Mouse (Mus musculus) stomach, embryonic 15.5 days (tissue): Measurements from ENCODE around the gene Nupl2. TPM values are rescaled to one million over a fixed set of nuclear protein-coding genes. Genes with fewer than 3 reads are reported as not detected.

Experiments used
- ATAC-seq: fragments of 200-750 bp; cut with Nextera tagmentation; 2 replicates; pipeline ENCODE4 v1.8.0; 2017; ENCODE audit warnings: low read depth, moderate number of reproducible peaks, moderate TSS enrichment; ENCODE audit not compliant: insufficient read depth, low FRiP score
- H3K27ac ChIP-seq: fragments of 300-500 bp; sonication (generic); 2 replicates; pipeline ENCODE4 v1.5.1; 2015; ENCODE audit warnings: mild to moderate bottlenecking, inconsistent platforms
- H3K27me3 ChIP-seq: fragments of 300-500 bp; sonication (generic); replicated peaks from 2 replicates; pipeline ENCODE4 v1.6.1; 2015; ENCODE audit warnings: inconsistent platforms
- H3K36me3 ChIP-seq: fragments of 300-500 bp; sonication (generic); 2 replicates; pipeline ENCODE4 v1.6.1; 2015; ENCODE audit warnings: inconsistent platforms
- H3K4me1 ChIP-seq: fragments of 300-500 bp; sonication (generic); 2 replicates; pipeline ENCODE4 v1.6.1; 2015; ENCODE audit warnings: inconsistent platforms
- H3K4me2 ChIP-seq: fragments of 300-500 bp; sonication (generic); 2 replicates; pipeline ENCODE4 v1.6.1; 2015; ENCODE audit warnings: mild to moderate bottlenecking, inconsistent platforms
- H3K4me3 ChIP-seq: fragments of 300-500 bp; sonication (generic); replicated peaks from 2 replicates; pipeline ENCODE4 v1.5.1; 2015; ENCODE audit warnings: inconsistent platforms
- H3K9ac ChIP-seq: fragments of 300-500 bp; sonication (generic); 2 replicates; pipeline ENCODE4 v1.6.1; 2015; ENCODE audit warnings: inconsistent platforms
- H3K9me3 ChIP-seq: fragments of 300-500 bp; sonication (generic); 2 replicates; pipeline ENCODE4 v1.6.1; 2016; ENCODE audit warnings: inconsistent platforms
- WGBS: fragments of 180-500 bp; shearing (Covaris S2); methylation state at CpG from one replicate; pipeline ENCODE4 v1.1.7; 2015; 5-methylcytosine and 5-hydroxymethylcytosine counted together
- polyA plus RNA-seq: library from polyadenylated mRNA; unstranded; fragments of >200 nt; fragmentation: Nextera tagmentation; extraction: Ambion mirVana; gene quantifications from 2 replicates; pipeline ENCODE4 v1.2.1, GENCODE M21; 2015

Gene Nupl2
- polyA plus RNA-seq, 1 experiment from 2014 or later: 12.9 TPM

GRCm38 (mm10) chr5:24181514-24182295, 16.9 kb downstream of the Nupl2 start:
- Histone ChIP-seq H3K4me3 (no peak overlapping the region), H3K36me3 (peaks cover 18% of the 10 kb centered on the region; the same call in 1 of the 2 replicates), H3K27me3 (no peaks in the 10 kb centered on the region), H3K4me2 (no peak overlapping the region), H3K9me3 (no peaks in the 10 kb centered on the region), H3K4me1 (no peaks in the 10 kb centered on the region), H3K27ac (no peak overlapping the region), H3K9ac (no peak overlapping the region)
- WGBS: 90% methylated on average over 16 of the region's 16 CpGs
- no peak for ATAC-seq

- H3K27me3 ChIP-seq: no peaks in the 10 kb centered on the region
- H3K27ac ChIP-seq: no peak overlapping the region
- no peak overlapping the region for H3K4me3 ChIP-seq
- 88% methylated on average over 9 of the region's 9 CpGs for WGBS
- H3K9me3 ChIP-seq: no peaks in the 10 kb centered on the region
- no peak overlapping the region for H3K9ac ChIP-seq
- no peaks in the 10 kb centered on the region for H3K4me1 ChIP-seq
- ATAC-seq: no peak
- H3K4me2 ChIP-seq: no peak overlapping the region
- peaks cover 18% of the 10 kb centered on the region; the same call in 1 of the 2 replicates for H3K36me3 ChIP-seq
Measured at GRCm38 (mm10) chr5:24182296-24182734, 17.6 kb downstream of the Nupl2 start.

DNA sequence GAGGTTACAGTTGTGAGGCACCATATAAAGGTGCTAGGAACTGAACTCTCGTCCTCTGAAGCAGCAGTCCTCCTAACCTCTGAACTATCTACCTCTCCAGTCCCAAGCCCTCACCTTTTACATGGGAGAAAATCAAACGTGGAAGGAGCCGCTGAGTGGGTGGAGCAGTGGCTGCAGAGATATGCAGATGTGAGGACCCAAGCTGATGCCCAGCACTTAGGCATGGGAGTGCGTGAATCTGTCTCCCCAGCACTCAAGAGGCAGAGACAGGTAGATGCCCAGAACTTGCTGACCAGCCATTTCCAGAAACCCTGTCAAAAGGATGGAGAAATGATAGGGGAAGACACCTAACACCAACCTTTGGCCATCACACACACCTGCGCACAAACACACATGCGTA, 18.3 kb downstream of the Nupl2 start:
- Histone ChIP-seq H3K9ac (no peak overlapping the region), H3K4me1 (no peaks in the 10 kb centered on the region), H3K4me2 (no peak overlapping the region), H3K9me3 (no peaks in the 10 kb centered on the region), H3K27me3 (no peaks in the 10 kb centered on the region), H3K36me3 (peaks cover 18% of the 10 kb centered on the region; the same call in 1 of the 2 replicates), H3K4me3 (no peak overlapping the region), H3K27ac (no peak overlapping the region)
- no peak for ATAC-seq
- 93% methylated on average over 6 of the region's 6 CpGs for WGBS

DNA sequence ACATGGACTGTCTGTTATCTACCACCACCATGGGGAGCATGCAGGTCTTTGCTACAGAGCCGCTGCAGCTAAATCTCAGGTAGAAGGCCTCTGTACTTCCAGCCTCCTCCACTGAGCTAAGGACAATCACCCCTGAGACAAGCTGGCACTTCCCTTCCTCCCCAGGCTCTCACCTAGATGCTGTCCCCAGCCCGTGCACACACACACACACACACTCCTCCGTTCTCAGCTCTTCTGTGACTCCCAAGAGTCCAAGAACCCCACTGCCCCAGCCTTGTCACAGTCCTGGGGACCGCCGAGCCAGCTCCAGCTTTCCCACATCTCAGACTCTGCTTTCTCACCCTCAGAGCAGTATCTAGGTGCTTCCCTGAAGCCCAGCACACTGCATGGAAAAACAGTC, 19.2 kb downstream of the Nupl2 start:
- no peak overlapping the region for H3K27ac ChIP-seq
- ATAC-seq: no peak
- no peak overlapping the region for H3K9ac ChIP-seq
- H3K4me2 ChIP-seq: no peak overlapping the region
- no peaks in the 10 kb centered on the region for H3K4me1 ChIP-seq
- peaks cover 18% of the 10 kb centered on the region; the same call in 1 of the 2 replicates for H3K36me3 ChIP-seq
- H3K9me3 ChIP-seq: no peaks in the 10 kb centered on the region
- no peak overlapping the region for H3K4me3 ChIP-seq
- WGBS: 90% methylated on average over 5 of the region's 5 CpGs
- H3K27me3 ChIP-seq: no peaks in the 10 kb centered on the region

- 69% methylated on average over 4 of the region's 4 CpGs for WGBS
- Histone ChIP-seq H3K9me3 (no peaks in the 10 kb centered on the region), H3K27me3 (no peaks in the 10 kb centered on the region), H3K4me1 (no peaks in the 10 kb centered on the region), H3K9ac (no peak overlapping the region), H3K4me3 (no peak overlapping the region), H3K36me3 (peaks cover 7% of the 10 kb centered on the region; the same call in 1 of the 2 replicates), H3K27ac (no peak overlapping the region), H3K4me2 (no peak overlapping the region)
- ATAC-seq: no peak
Measured at GRCm38 (mm10) chr5:24188476-24188875, 23.7 kb downstream of the Nupl2 start.

DNA sequence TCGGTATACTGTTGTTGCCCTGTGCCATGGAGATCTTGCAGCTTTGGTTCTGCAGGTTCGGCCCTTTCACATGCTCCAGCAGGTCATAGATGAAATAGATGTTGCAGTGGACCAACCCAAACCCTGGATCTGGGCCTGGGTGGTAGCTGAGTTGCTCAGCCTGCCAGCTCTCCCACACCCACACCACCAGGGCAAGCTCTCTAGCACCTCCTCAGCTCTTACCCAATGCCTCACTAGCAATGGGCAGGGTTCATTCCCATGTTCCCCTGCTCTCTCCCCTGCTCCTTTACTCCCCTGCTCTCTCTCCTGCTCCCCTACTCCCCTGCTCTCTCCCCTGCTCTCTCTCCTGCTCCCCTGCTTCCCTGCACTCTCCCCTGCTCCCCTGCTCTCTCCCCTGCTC, 27.1 kb downstream of the Nupl2 start:
- Histone ChIP-seq H3K4me3 (no peak overlapping the region), H3K9me3 (no peaks in the 10 kb centered on the region), H3K27ac (no peak overlapping the region), H3K36me3 (no peaks in the 10 kb centered on the region), H3K4me2 (no peak overlapping the region), H3K9ac (no peak overlapping the region), H3K27me3 (no peaks in the 10 kb centered on the region), H3K4me1 (no peaks in the 10 kb centered on the region)
- ATAC-seq: no peak
- 79% methylated on average over 2 of the region's 2 CpGs for WGBS

DNA sequence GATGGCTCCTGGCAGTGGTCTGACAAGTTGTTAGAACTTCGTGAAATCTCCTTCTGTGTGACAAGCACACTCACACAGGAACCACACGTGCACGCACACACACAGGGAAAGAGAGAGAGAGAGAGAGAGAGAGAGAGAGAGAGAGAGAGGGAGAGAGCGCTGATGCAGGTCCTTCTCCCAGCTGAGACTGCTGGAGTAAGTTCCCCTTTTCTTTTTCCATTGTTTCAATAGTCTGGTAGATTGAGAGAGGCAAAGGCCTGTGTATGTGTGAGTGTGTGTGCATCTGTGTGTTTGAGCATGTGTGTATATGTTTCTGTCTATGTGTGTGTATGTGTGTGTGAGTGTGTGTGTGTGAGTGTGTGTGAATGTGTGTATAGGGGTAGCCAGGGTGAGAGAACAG, 36.2 kb downstream of the Nupl2 start:
- no peak overlapping the region for H3K4me2 ChIP-seq

DNA sequence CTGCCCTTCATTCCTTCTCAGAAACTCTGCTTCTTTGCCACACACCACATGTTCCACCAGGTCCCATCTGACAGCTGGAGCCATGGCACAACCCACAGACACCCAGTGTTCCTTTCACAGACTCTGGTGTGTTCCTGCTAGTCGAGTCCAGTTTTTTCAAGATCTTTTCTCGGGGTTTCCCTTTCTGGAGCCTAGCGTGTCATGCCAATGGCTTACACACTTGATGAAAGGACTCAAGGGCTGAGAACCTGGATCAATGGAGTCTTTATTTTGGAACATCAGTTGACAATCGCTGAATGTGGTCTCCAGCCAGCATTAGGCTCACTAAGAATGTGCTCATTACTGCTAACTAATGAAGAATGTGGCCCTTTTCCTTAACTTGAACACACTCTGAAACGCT, 37.7 kb downstream of the Nupl2 start:
- ATAC-seq: no peak
- Histone ChIP-seq H3K9ac (no peak overlapping the region), H3K27ac (no peak overlapping the region), H3K27me3 (no peaks in the 10 kb centered on the region), H3K4me2 (no peak overlapping the region), H3K4me1 (no peaks in the 10 kb centered on the region), H3K4me3 (no peak overlapping the region), H3K36me3 (no peaks in the 10 kb centered on the region), H3K9me3 (no peaks in the 10 kb centered on the region)
- WGBS: 80% methylated on average over 5 of the region's 5 CpGs

More for the DNA sequence above, 36.2 kb downstream of the Nupl2 start:
- 69% methylated on average over 4 of the region's 4 CpGs for WGBS
- H3K9me3 ChIP-seq: no peaks in the 10 kb centered on the region
- no peaks in the 10 kb centered on the region for H3K4me1 ChIP-seq
- H3K36me3 ChIP-seq: no peaks in the 10 kb centered on the region
- no peaks in the 10 kb centered on the region for H3K27me3 ChIP-seq
- H3K27ac ChIP-seq: no peak overlapping the region
- no peak overlapping the region for H3K4me3 ChIP-seq
- H3K9ac ChIP-seq: no peak overlapping the region
- ATAC-seq: no peak

GRCm38 (mm10) chr5:24203266-24203665, 38.5 kb downstream of the Nupl2 start:
- ATAC-seq: no peak
- Histone ChIP-seq H3K4me3 (no peak overlapping the region), H3K36me3 (no peaks in the 10 kb centered on the region), H3K9me3 (no peaks in the 10 kb centered on the region), H3K27me3 (no peaks in the 10 kb centered on the region), H3K9ac (no peak overlapping the region), H3K27ac (no peak overlapping the region), H3K4me1 (no peaks in the 10 kb centered on the region), H3K4me2 (no peak overlapping the region)
- 76% methylated on average over 5 of the region's 5 CpGs for WGBS

GRCm38 (mm10) chr5:24207965-24208364, 43.2 kb downstream of the Nupl2 start:
- 54% methylated on average over 10 of the region's 10 CpGs for WGBS
- no peak for ATAC-seq
- H3K27ac ChIP-seq: no peak overlapping the region
- no peak overlapping the region for H3K9ac ChIP-seq
- H3K4me2 ChIP-seq: no peak overlapping the region
- no peaks in the 10 kb centered on the region for H3K4me1 ChIP-seq
- no peak overlapping the region for H3K4me3 ChIP-seq
- H3K9me3 ChIP-seq: no peaks in the 10 kb centered on the region
- no peaks in the 10 kb centered on the region for H3K27me3 ChIP-seq
- no peaks in the 10 kb centered on the region for H3K36me3 ChIP-seq

GRCm38 (mm10) chr5:24208505-24208904, 43.7 kb downstream of the Nupl2 start:
- no peak for ATAC-seq
- Histone ChIP-seq H3K27ac (no peak overlapping the region), H3K4me2 (no peak overlapping the region), H3K9ac (no peak overlapping the region), H3K4me1 (no peaks in the 10 kb centered on the region), H3K27me3 (no peaks in the 10 kb centered on the region), H3K4me3 (no peak overlapping the region), H3K36me3 (no peaks in the 10 kb centered on the region), H3K9me3 (no peaks in the 10 kb centered on the region)
- 82% methylated on average over 5 of the region's 5 CpGs for WGBS

- 57% methylated on average over 3 of the region's 3 CpGs for WGBS
Measured at GRCm38 (mm10) chr5:24213861-24214546, 49.2 kb downstream of the Nupl2 start.

More at GRCm38 (mm10) chr5:24213861-24214546, 49.2 kb downstream of the Nupl2 start:
- Histone ChIP-seq H3K4me3 (no peak overlapping the region), H3K36me3 (no peaks in the 10 kb centered on the region), H3K27ac (no peak overlapping the region), H3K4me1 (no peaks in the 10 kb centered on the region), H3K27me3 (no peaks in the 10 kb centered on the region), H3K9me3 (no peaks in the 10 kb centered on the region), H3K4me2 (no peak overlapping the region), H3K9ac (no peak overlapping the region)
- ATAC-seq: no peak
